Mouse (Mus musculus): ENCODE measurements around the gene Il20rb.

DNA sequence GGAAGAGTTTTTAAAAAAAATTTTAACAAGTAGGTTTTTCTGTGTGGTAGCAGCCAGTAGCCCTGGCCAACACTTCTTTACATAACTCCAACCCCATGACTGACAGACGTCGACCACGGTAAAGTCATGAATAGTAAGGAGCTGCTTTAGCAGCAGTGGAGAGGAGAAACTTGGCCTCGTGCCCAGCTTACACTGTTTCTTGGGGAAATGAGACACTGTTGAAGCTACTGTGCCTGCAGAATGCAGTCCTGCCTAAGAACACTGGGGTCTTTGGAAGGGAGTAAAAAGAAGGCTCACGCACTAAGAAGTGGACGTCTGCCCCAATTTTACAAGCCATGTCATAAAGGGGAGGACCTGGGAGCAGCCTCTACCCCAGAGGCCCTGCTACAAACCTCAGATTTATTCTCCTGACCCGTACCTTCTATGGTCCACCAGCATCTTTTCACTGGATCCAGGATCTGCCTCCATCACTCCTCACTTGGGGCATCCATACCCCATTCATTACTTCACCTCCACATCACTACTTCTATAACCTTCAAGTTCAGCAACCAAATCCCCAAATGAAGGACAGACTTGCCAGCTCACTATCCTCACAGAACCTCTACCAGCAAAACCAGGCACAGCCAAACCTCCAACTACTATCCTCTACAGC is 71.1 kb downstream of the Il20rb start:
- TF ChIP-seq GATA1 (IDR thresholded peaks at IDR 0.05; ENCODE audit: low read length) (no peak), TAL1 (IDR thresholded peaks at IDR 0.05; ENCODE audit: low read length) (no peak)
